Mouse (Mus musculus) right cerebral cortex, postnatal 10 days (tissue): Measurements from ENCODE around the gene Hapln2.

Experiments
- DNase-seq, 2 experiments: peaks; one replicate each; pipeline ENCODE4 v3.0.0; 2021; ENCODE audit warnings: low spot score in 2 of 2

Gene Hapln2

GRCm38 (mm10) chr3:88005822-88006786 lies 21.3 kb downstream of the Hapln2 start:
- no peak for DNase-seq

GRCm38 (mm10) chr3:88002291-88002976 lies 24.9 kb downstream of the Hapln2 start:
- DNase-seq = peak; percentile 70 to 77

GRCm38 (mm10) chr3:88000816-88001595 lies 26.4 kb downstream of the Hapln2 start:
- peak; percentile 78 to 81 for DNase-seq

GRCm38 (mm10) chr3:88000181-88000580 lies 27.2 kb downstream of the Hapln2 start, which contains the start of gene Bcan:
Bcan (minus strand) TSS chr3:88000230.
- DNase-seq = peak; percentile 78 to 80

- DNase-seq = no peak
Observed at GRCm38 (mm10) chr3:87999243-87999895, 28.0 kb downstream of the Hapln2 start.

- DNase-seq = peak; percentile 88 to 90
Observed at GRCm38 (mm10) chr3:87998747-87999146, 28.6 kb downstream of the Hapln2 start.

GRCm38 (mm10) chr3:87996971-87997614 lies 30.3 kb downstream of the Hapln2 start:
- no peak for DNase-seq

GRCm38 (mm10) chr3:87996401-87996800 lies 31.0 kb downstream of the Hapln2 start:
- DNase-seq = no peak

GRCm38 (mm10) chr3:87995331-87995730 lies 32.1 kb downstream of the Hapln2 start:
- no peak for DNase-seq

- no peak for DNase-seq
Observed at GRCm38 (mm10) chr3:87993436-87993835, 33.9 kb downstream of the Hapln2 start.

- DNase-seq = no peak
Observed at GRCm38 (mm10) chr3:87989935-87990334, 37.4 kb downstream of the Hapln2 start.

GRCm38 (mm10) chr3:87988068-87988467 lies 39.3 kb downstream of the Hapln2 start:
- no peak for DNase-seq

- DNase-seq = peak; percentile 70 to 78
Observed at GRCm38 (mm10) chr3:87987633-87988032, 39.8 kb downstream of the Hapln2 start.

- peak; percentile 93 to 96 for DNase-seq
Observed at GRCm38 (mm10) chr3:87986868-87987267, 40.5 kb downstream of the Hapln2 start.

- DNase-seq = no peak
Observed at GRCm38 (mm10) chr3:87985505-87986320, 41.7 kb downstream of the Hapln2 start.

GRCm38 (mm10) chr3:87984094-87984493 lies 43.3 kb downstream of the Hapln2 start:
- DNase-seq = no peak

- DNase-seq = no peak
Observed at GRCm38 (mm10) chr3:87983627-87984026, 43.8 kb downstream of the Hapln2 start.

GRCm38 (mm10) chr3:87982836-87983601 lies 44.4 kb downstream of the Hapln2 start:
- no peak for DNase-seq
